Mouse (Mus musculus) kidney, adult 2 months (tissue): Measurements from ENCODE around the gene Cdk9. TPM values are rescaled to one million over a fixed set of nuclear protein-coding genes. Genes with fewer than 3 reads are reported as not detected.

ENCODE experiments used
- DNase-seq: peaks from one replicate; pipeline ENCODE4 v3.0.0; 2021
- H3K27ac ChIP-seq: fragments of 200-500 bp; 2 replicates; pipeline ENCODE4 v1.5.1; 2012; ENCODE audit warnings: low read depth, low read length, control low read depth, inconsistent platforms; ENCODE audit not compliant: insufficient read depth
- H3K27me3 ChIP-seq: fragments of 200-500 bp; replicated peaks from 2 replicates; pipeline ENCODE4 v1.6.1; 2012; ENCODE audit warnings: mild to moderate bottlenecking, moderate library complexity, low read length, inconsistent platforms; ENCODE audit not compliant: control insufficient read depth, insufficient read depth
- H3K36me3 ChIP-seq: fragments of 200-500 bp; 2 replicates; pipeline ENCODE4 v1.6.1; 2012; ENCODE audit warnings: mild to moderate bottlenecking, moderate library complexity, low read length, inconsistent platforms; ENCODE audit not compliant: control insufficient read depth, insufficient read depth
- H3K4me1 ChIP-seq: fragments of 200-500 bp; 2 replicates; pipeline ENCODE4 v1.6.1; 2011; ENCODE audit warnings: low read length; ENCODE audit not compliant: control insufficient read depth, insufficient read depth
- H3K4me3 ChIP-seq: fragments of 200-500 bp; 2 replicates; pipeline ENCODE4 v1.5.1; 2011; ENCODE audit warnings: mild to moderate bottlenecking, low read depth, low read length, control low read depth; ENCODE audit not compliant: insufficient read depth
- CTCF ChIP-seq: fragments of 200-500 bp; conservative IDR thresholded peaks from 2 replicates; pipeline ENCODE4 v1.5.1; 2011; ENCODE audit warnings: low read depth, mild to moderate bottlenecking, control low read depth, low read length, moderate library complexity, mixed read lengths; ENCODE audit not compliant: insufficient read depth, insufficient read length
- POLR2A ChIP-seq: fragments of 200-500 bp; IDR thresholded peaks from one replicate; pipeline ENCODE4 v1.6.1; 2011; ENCODE audit warnings: low read depth, low read length, control low read depth
- WGBS: fragments of 180-500 bp; shearing (Covaris S2); methylation state at CpG from one replicate; pipeline ENCODE4 v1.1.7; 2018; 5-methylcytosine and 5-hydroxymethylcytosine counted together
- polyA plus RNA-seq: library from polyadenylated mRNA; depleted of rRNA; stranded (reverse); fragments of >200 nt; gene quantifications from 2 replicates; pipeline ENCODE4 v1.2.3, GENCODE M21; 2012

Cdk9 gene
- polyA plus RNA-seq, 1 experiment, result 89.2 TPM

DNA sequence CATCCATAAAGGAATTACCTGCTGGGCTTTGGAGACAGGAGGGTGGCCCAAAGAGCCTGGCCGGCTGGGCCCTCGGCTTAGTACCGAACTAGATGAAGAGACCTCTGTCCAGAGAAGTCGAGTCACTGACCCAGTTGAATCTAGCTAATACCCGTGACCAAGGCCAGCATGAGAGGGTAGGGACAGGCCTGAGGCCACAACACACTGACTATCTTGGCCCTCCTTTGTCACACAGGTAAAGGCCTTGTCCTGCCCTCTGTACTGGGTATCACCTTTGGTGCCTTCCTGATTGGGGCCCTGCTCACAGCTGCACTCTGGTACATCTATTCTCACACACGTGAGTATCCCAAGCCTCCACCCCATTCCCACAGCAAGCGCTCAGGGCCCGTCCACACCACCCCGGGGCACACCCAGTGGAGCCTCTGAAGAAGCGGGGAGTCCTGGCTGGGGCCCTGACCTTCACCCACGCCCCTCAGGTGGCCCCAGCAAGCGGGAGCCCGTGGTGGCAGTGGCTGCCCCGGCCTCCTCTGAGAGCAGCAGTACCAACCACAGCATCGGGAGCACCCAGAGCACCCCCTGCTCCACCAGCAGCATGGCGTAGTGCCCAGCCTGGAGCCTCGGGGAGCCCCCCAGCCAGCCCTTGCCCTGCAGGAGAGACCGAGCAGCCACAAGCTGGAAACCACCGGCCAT, 31.8 kb downstream of the Cdk9 start:
- H3K27me3 ChIP-seq, result no peaks in the 10 kb centered on the region
- 77% methylated on average over 19 of the region's 19 CpGs for WGBS
- H3K36me3 ChIP-seq, result 0 out of 2 replicates have a peak, but pooled peaks cover 2% of the 10 kb centered on the region
- H3K4me3 ChIP-seq, result no peak overlapping the region
- no peaks in the 10 kb centered on the region for H3K4me1 ChIP-seq
- TF ChIP-seq POLR2A (no peak), CTCF (no peak)
- H3K27ac ChIP-seq, result no peak overlapping the region
- no peak for DNase-seq

DNA sequence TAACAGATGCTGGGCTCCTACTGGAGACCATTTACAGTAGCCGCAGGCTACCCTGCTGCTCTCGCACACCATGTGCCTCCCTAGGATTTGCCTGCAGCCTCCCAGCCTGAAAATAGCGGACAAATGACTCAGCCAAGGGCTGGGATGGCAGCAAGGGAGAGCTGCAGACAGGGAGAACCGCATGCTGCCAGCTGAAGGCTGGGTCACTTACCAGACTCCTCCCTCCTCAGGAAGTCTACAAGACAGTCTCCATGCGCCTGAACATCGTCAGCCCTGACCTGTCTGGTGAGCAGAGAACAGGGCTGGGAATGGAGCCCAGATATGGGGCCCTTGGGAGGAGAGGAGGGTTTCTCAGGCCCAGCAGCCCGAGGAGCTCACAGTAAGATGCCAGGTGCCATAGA, 32.8 kb downstream of the Cdk9 start:
- Histone ChIP-seq H3K4me1 (no peaks in the 10 kb centered on the region), H3K27ac (0 out of 2 replicates have a peak overlapping the region, but pooled peaks have one; percentile 6), H3K36me3 (0 out of 2 replicates have a peak, but pooled peaks cover 2% of the 10 kb centered on the region), H3K4me3 (no peak overlapping the region), H3K27me3 (no peaks in the 10 kb centered on the region)
- DNase-seq, result peak; percentile 69
- TF ChIP-seq POLR2A (no peak), CTCF (no peak)
- 36% methylated on average over 7 of the region's 7 CpGs for WGBS

DNA sequence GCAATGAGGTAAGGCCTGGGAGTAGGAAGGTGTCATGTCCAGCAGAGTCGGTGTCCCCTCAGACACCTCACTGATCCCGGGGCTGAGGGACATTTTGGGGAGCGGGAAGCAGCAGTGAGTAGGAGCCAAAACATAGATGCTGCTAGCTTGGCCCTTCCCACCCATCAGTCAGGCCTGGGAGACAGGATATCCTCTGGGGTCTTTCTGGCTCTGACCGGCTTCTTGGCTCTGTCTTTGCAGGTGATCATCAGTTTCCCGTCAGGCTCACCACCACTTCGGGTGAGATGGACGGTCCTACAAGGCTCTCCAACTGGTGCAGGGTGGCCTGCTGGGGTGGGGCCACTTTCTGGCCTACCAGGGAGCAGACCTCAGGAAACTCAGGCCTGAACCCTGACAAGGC, 35.2 kb downstream of the Cdk9 start:
- no peaks in the 10 kb centered on the region for H3K4me1 ChIP-seq
- H3K36me3 ChIP-seq, result no peaks in the 10 kb centered on the region
- TF ChIP-seq POLR2A, result no peak
- no peaks in the 10 kb centered on the region for H3K27me3 ChIP-seq
- no peak overlapping the region for H3K4me3 ChIP-seq
- 69% methylated on average over 7 of the region's 7 CpGs for WGBS
- peak; percentile 63 for DNase-seq
- H3K27ac ChIP-seq, result no peak overlapping the region

DNA sequence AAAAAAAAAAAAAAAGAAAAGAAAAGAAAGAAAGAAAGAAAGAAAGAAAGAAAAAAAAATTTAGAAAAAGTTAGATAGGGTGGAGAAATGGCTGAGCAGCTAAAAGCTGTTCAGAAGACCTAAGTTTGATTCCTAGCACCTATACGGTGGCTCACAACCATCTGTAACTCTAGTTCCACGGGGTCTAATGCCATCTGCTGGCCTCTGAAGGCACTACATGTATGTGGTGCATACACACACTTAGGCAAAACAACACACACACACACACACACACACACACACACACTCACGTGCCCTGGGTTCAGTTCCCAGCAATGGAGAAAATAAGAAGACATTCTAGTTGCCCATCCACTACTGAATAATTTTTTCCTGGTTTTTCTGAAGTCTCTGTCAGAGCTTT, 36.1 kb downstream of the Cdk9 start:
- TF ChIP-seq CTCF (peak; percentile 28), POLR2A (no peak)
- Histone ChIP-seq H3K27ac (no peak overlapping the region), H3K4me3 (no peak overlapping the region), H3K36me3 (no peaks in the 10 kb centered on the region), H3K4me1 (no peaks in the 10 kb centered on the region), H3K27me3 (no peaks in the 10 kb centered on the region)
- 92% methylated on average over 3 of the region's 3 CpGs for whole genome bisulfite sequencing
- no peak for DNase-seq

DNA sequence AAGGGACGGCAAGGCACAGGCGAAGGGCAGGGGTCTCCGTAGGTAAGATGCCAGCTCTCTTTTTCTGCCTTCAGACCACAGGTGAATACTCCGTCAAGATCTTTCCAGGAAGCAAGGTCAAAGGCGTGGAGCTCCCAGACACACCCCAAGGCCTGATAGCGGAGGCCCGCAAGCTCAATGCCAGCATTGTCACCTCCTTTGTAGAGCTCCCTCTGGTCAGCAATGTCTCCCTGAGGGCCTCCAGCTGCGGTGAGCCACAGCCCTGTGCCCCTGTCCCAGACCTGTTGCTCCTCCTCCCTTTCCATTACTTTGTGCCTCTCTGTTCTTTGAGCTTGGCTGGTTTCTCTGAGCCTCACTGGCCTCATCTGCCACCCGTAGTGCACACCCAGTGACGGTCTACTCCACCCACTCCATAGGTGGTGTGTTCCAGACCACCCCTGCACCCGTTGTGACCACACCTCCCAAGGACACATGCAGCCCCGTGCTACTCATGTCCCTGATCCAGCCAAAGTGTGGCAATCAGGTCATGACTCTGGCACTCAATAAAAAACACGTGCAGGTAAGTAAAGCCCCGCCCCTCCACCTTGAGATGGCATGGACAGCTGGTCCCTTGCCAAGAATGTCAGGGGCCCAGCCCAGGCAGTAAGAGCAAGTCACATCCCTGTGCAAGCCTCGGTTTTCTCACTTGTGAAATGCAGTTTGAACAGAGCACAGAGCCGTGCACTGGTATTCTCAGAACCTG, 39.5 kb downstream of the Cdk9 start:
- no peak overlapping the region for H3K4me3 ChIP-seq
- WGBS, result 65% methylated on average over 16 of the region's 16 CpGs
- peak; percentile 62 for DNase-seq
- TF ChIP-seq POLR2A (no peak), CTCF (no peak)
- H3K4me1 ChIP-seq, result no peaks in the 10 kb centered on the region
- no peak overlapping the region for H3K27ac ChIP-seq
- H3K36me3 ChIP-seq, result no peaks in the 10 kb centered on the region
- H3K27me3 ChIP-seq, result no peaks in the 10 kb centered on the region

DNA sequence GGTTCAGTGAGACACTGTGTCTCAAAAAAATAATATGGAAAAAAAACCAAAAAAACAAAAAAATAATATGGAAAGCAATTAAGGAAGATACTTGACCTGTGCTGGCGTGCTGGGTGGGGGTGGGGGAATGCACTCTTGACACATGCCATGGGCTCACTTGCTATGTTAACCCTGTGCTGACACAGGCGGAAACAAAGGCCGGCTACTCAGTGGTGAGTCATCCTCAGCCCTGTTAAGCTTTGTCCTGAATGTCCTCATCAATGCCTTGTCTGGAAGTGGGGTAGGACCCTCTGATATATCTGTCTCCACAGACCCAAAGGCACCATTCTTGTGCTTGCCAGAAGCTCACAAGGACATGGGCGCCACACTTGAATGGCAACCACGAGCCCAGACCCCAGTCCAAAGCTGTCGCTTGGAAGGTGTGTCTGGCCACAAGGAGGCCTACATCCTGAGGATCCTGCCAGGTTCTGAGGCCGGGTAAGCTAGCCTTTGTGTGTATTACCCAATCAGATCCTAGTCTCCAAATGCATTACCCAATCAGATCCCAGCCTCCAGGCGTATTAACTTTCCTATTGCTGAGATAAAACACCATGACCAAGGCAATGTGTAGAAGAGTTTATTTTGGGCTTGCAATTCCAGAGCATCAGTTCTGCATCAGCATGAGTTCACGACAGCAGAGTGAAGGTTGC, 40.8 kb downstream of the Cdk9 start:
- no peak for DNase-seq
- Histone ChIP-seq H3K36me3 (no peaks in the 10 kb centered on the region), H3K4me1 (no peaks in the 10 kb centered on the region), H3K4me3 (no peak overlapping the region), H3K27ac (no peak overlapping the region), H3K27me3 (no peaks in the 10 kb centered on the region)
- 85% methylated on average over 9 of the region's 9 CpGs for WGBS
- no peak for TF ChIP-seq CTCF
- TF ChIP-seq POLR2A, result no peak

DNA sequence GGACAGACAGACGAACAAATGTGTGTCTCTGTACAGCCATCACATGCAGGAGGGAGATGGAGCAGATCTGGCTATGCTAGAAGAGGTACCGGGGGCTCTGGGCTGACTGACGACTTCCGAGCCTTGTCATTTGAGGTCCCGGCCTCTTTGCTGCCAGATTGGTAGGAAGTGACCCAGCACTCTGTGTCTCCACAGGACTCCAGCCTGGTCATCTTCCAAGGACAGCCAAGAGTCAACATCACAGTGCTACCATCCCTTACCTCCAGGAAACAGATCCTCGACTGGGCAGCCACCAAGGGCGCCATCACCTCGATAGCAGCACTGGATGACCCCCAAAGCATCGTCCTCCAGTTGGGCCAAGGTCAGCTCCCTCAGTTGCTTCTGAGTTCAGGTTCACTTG, 41.7 kb downstream of the Cdk9 start:
- Histone ChIP-seq H3K27me3 (no peaks in the 10 kb centered on the region), H3K36me3 (no peaks in the 10 kb centered on the region), H3K27ac (no peak overlapping the region), H3K4me3 (no peak overlapping the region), H3K4me1 (no peaks in the 10 kb centered on the region)
- WGBS, result 73% methylated on average over 9 of the region's 9 CpGs
- TF ChIP-seq CTCF, result no peak
- peak; percentile 69 for DNase-seq
